Mouse (Mus musculus) midbrain, embryonic 10.5 days (tissue): ENCODE measurements around the gene Znrf4. TPM values are rescaled to one million over a fixed set of nuclear protein-coding genes. Genes with fewer than 3 reads are reported as not detected.

Source experiments
- DNase-seq: peaks from one replicate; pipeline ENCODE4 v3.0.0-alpha.2; 2017; ENCODE audit warnings: low spot score
- H3K27ac ChIP-seq: fragments of 300-500 bp; sonication (generic); replicated peaks from 2 replicates; pipeline ENCODE4 v1.5.1; 2016; ENCODE audit warnings: mild to moderate bottlenecking
- H3K27me3 ChIP-seq: fragments of 300-500 bp; sonication (generic); 2 replicates; pipeline ENCODE4 v1.6.1; 2016; ENCODE audit warnings: low read depth, mild to moderate bottlenecking; ENCODE audit not compliant: poor library complexity, severe bottlenecking
- H3K36me3 ChIP-seq: fragments of 300-500 bp; sonication (generic); 2 replicates; pipeline ENCODE4 v1.6.1; 2016; ENCODE audit warnings: mild to moderate bottlenecking, moderate library complexity
- H3K4me1 ChIP-seq: fragments of 300-500 bp; sonication (generic); 2 replicates; pipeline ENCODE4 v1.6.1; 2016
- H3K4me3 ChIP-seq: fragments of 300-500 bp; sonication (generic); 2 replicates; pipeline ENCODE4 v1.5.1; 2016; ENCODE audit warnings: mild to moderate bottlenecking, moderate library complexity
- H3K9me3 ChIP-seq: fragments of 300-500 bp; sonication (generic); replicated peaks from 2 replicates; pipeline ENCODE4 v1.6.1; 2016; ENCODE audit warnings: mild to moderate bottlenecking
- whole genome bisulfite sequencing: fragments of 180-500 bp; shearing (Covaris S2); methylation state at CpG from one replicate; pipeline ENCODE4 v1.1.7; 2016; 5-methylcytosine and 5-hydroxymethylcytosine counted together
- polyA plus RNA-seq: library from polyadenylated mRNA; unstranded; fragments of >200 nt; fragmentation: Nextera tagmentation; extraction: Ambion mirVana; gene quantifications from 2 replicates; pipeline ENCODE4 v1.2.1, GENCODE M21; 2016

Gene Znrf4
- polyA plus RNA-seq, 1 experiment from 2014 or later = not detected

DNA sequence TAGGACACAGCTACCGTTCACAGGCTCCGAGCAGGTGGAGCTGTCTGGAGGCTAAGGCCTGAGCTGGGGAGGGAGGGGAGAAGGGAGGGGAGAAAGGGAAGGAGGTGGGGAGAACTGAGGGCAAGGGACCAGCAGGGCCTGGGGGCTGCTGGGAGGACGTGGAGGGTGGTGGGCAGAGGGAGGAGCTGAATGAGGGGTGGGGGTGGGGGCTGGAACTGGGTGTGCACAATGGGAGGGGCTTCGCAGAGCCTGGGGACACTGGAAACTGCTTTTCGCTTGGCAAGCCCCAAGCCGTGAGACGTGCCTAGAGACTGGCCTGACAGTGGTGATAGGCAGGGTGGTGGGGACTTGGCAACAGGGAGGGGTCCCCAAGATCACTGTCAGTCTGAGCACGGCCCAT is 43.0 kb downstream of the Znrf4 start:
- Histone ChIP-seq H3K36me3 (peaks cover 32% of the 10 kb centered on the region), H3K9me3 (peaks cover 6% of the 10 kb centered on the region; the same call in 1 of the 2 replicates), H3K4me1 (peaks cover 92% of the 10 kb centered on the region), H3K27ac (0 out of 2 replicates have a peak overlapping the region, but pooled peaks have one; percentile 52), H3K27me3 (peaks cover 43% of the 10 kb centered on the region), H3K4me3 (peak overlapping the region; percentile 42; the same call in 1 of the 2 replicates)
- DNase-seq = no peak
- 36% methylated on average over 8 of the region's 8 CpGs for WGBS

DNA sequence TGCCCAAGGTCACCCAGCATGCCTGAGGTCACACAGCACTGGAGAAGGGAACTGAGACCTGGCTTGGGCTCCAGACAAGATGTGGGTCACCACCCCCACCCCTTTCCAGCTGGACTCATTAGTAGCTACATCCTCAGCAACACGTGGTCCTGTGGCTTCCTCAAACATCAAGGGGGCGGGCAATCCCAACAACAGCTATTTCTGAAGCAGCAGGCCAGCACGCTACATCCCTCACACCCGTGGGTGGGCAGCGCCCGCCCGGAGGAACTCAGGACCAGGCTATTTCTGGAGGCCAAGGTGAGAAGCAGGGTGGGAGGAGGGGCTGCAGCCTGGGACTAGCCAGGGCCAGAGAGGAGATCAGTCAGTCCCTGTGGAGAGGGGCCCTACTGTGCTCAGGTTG is 43.4 kb downstream of the Znrf4 start:
- H3K36me3 ChIP-seq = peaks cover 32% of the 10 kb centered on the region
- whole genome bisulfite sequencing = 72% methylated on average over 7 of the region's 7 CpGs
- 0 out of 2 replicates have a peak overlapping the region, but pooled peaks have one; percentile 52 for H3K27ac ChIP-seq
- peaks cover 6% of the 10 kb centered on the region; the same call in 1 of the 2 replicates for H3K9me3 ChIP-seq
- H3K4me3 ChIP-seq = no peak overlapping the region
- peaks cover 92% of the 10 kb centered on the region for H3K4me1 ChIP-seq
- no peak for DNase-seq
- peaks cover 39% of the 10 kb centered on the region for H3K27me3 ChIP-seq

DNA sequence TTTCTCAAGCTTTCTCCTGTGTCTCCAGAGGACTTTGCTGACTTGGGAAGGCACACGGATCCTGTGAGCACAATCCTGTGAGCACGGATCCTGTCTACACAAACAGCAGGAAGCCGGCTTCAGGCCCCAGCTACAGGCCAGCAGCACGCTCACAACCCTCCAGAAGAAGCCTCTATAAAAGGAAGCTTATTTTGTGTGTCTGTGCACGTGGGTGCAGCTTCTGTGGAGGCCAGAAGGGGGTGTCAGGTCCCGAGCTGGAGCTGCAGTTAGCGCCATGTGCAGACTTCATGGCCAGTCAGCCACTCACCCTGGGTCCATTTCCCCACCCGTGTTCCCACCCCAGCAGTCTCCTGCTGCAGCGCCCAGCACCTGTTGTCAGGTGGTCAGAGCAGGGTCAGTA is 43.9 kb downstream of the Znrf4 start:
- WGBS = 90% methylated on average over 9 of the region's 9 CpGs
- DNase-seq = no peak
- H3K27ac ChIP-seq = 0 out of 2 replicates have a peak overlapping the region, but pooled peaks have one; percentile 71
- H3K4me1 ChIP-seq = peaks cover 92% of the 10 kb centered on the region
- peaks cover 32% of the 10 kb centered on the region for H3K36me3 ChIP-seq
- 0 out of 2 replicates have a peak overlapping the region, but pooled peaks have one; percentile 26 for H3K4me3 ChIP-seq
- H3K27me3 ChIP-seq = peaks cover 34% of the 10 kb centered on the region
- peaks cover 6% of the 10 kb centered on the region; the same call in 1 of the 2 replicates for H3K9me3 ChIP-seq

DNA sequence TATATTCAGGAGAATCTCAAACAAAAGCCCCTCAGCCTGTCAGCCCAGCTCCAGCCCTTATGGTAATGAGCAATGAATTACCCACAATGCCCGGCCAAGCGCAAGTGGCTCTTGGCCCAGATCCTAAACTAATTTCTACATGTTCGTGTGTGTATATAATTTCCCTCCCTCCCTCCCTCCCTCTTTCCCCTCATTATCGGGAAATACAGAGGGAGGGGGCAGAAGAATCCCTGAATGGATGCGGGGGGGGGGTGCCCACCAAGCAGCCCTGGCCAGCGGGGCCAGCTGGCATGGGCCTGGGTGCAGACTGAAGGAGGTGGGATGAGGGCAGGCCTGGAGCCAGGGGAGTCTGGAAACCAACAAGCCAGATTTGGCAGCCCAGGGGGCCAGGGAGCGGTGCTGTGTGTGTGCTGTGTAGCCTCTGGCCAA is 44.8 kb downstream of the Znrf4 start:
- Histone ChIP-seq H3K9me3 (peaks cover 6% of the 10 kb centered on the region; the same call in 1 of the 2 replicates), H3K27me3 (peaks cover 25% of the 10 kb centered on the region), H3K27ac (peak overlapping the region; percentile 71), H3K36me3 (peaks cover 32% of the 10 kb centered on the region), H3K4me1 (peaks cover 92% of the 10 kb centered on the region), H3K4me3 (peak overlapping the region; percentile 26; the same call in 1 of the 2 replicates)
- DNase-seq = no peak
- WGBS = 87% methylated on average over 7 of the region's 7 CpGs

DNA sequence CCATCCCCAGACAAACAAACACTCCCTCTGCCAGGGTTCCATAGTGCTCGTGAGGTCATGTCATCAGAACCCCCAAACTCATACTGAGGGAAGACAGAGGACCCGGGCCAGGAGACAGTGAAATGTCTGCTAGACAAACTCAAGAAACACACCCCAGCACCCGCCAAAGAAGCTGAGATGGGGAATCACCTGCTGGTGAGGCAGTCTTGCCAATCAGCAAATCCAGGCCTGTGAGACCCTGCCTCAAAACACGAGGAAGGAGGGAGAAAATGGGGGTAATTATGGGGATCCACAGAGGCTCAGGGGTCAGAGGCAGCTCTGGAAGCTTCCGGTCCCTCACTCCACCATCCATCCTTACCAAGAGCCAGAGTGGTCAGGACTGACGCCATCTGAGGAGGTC is 45.5 kb downstream of the Znrf4 start:
- H3K27me3 ChIP-seq = peaks cover 18% of the 10 kb centered on the region
- DNase-seq = no peak
- H3K4me3 ChIP-seq = no peak overlapping the region
- 83% methylated on average over 6 of the region's 6 CpGs for WGBS
- peak overlapping the region; percentile 71 for H3K27ac ChIP-seq
- peaks cover 6% of the 10 kb centered on the region; the same call in 1 of the 2 replicates for H3K9me3 ChIP-seq
- peaks cover 92% of the 10 kb centered on the region for H3K4me1 ChIP-seq
- peaks cover 32% of the 10 kb centered on the region for H3K36me3 ChIP-seq

DNA sequence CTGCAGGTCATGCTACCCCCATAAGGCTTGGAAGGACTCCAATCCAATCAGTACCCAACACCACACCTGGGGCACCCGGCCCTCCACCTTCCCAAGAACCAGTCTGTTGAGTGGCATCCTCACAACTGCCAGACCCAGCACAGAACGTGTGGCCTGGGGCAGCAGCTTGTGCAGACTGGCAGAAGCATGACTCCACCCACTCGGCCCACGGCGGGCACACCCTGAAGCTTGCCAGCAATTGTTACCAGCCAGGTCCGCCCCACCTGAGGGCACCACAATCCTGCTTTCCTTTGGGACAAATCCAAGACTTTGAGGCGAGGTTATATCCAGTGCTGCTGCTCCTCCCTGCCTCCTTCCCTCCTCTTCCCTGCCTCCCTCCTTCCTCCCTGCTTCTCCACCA is 47.4 kb downstream of the Znrf4 start:
- H3K36me3 ChIP-seq = peaks cover 37% of the 10 kb centered on the region
- no peaks in the 10 kb centered on the region for H3K27me3 ChIP-seq
- H3K4me3 ChIP-seq = no peak overlapping the region
- peaks cover 6% of the 10 kb centered on the region; the same call in 1 of the 2 replicates for H3K9me3 ChIP-seq
- DNase-seq = no peak
- WGBS = 93% methylated on average over 7 of the region's 7 CpGs
- H3K4me1 ChIP-seq = peaks cover 92% of the 10 kb centered on the region
- no peak overlapping the region for H3K27ac ChIP-seq

DNA sequence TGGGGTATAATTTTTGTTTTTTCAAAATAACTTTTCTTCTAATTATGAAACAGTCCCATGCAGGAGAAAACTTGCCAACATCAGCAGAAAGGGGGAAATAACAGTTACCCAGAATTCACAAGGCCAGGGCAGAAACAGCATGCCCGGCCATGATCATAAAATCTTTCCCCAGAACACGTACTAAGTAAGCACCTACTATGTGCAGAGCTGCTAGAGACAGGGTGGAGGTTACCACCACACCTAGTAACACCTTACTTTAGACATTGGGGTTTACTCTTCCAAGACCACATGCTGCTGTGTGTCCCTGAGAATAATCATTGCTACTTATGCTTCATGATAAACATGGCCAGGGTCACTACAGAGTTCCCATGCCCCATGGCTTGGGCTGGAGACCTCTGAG is 47.9 kb downstream of the Znrf4 start:
- no peak overlapping the region for H3K27ac ChIP-seq
- 89% methylated on average over 2 of the region's 2 CpGs for WGBS
- DNase-seq = no peak
- H3K27me3 ChIP-seq = no peaks in the 10 kb centered on the region
- peaks cover 6% of the 10 kb centered on the region; the same call in 1 of the 2 replicates for H3K9me3 ChIP-seq
- peaks cover 92% of the 10 kb centered on the region for H3K4me1 ChIP-seq
- H3K36me3 ChIP-seq = peaks cover 35% of the 10 kb centered on the region
- H3K4me3 ChIP-seq = no peak overlapping the region

DNA sequence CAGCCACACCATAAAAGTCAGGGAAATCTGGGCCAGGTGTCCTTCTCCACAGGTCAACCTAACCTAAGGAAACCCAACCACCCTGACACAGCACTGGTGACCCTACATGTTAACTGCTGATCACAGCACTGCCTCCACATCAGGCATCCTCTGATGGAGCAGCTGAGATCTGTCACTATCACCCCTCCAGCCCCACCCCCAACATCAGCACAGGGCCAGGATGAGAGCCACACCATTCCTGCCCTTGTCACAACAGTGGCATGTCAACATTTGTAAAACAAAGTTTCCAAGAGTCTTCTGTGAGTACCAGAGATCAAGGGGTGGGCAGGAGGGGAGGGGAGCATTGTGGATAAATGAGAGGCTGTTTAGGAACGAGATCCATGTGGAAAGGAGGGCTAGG is 48.7 kb downstream of the Znrf4 start:
- peaks cover under 1% of the 10 kb centered on the region; the same call in 1 of the 2 replicates for H3K9me3 ChIP-seq
- H3K27me3 ChIP-seq = no peaks in the 10 kb centered on the region
- peak overlapping the region; percentile 93 for H3K27ac ChIP-seq
- 54% methylated on average over 1 of the region's 1 CpGs for WGBS
- H3K4me3 ChIP-seq = peak overlapping the region; percentile 75
- H3K36me3 ChIP-seq = peaks cover 31% of the 10 kb centered on the region
- H3K4me1 ChIP-seq = peaks cover 92% of the 10 kb centered on the region
- no peak for DNase-seq

DNA sequence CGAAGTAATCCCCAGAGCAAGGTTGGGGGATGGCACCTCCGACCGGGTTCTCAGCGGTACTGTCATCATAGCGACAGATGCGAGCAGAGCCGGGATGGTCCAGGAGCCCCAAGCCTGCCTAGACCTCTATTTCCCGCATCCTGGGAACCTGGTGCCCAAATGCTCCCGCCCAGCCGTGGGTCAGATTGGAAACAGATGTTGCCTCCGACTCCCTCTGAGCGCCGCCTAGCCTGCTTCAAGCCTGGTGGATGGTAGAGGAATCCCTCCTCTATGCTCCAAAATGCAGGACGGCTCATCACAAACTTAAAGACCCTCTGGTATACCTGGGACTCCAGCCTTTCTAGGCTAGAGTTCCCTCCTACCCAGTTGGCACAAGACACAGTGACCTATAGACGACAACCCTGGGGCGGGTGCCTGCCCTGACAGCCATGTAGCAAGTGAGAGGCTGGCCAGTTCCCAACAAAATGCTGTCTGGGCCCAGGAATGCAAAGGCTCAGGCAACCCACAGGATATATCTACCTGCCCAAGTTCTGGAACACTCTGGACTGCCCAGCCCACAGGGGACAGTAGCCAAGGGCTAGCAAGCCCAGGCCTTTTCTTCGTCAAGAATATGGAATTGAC is 49.3 kb downstream of the Znrf4 start:
- Histone ChIP-seq H3K4me3 (peak overlapping the region; percentile 75), H3K36me3 (peaks cover 31% of the 10 kb centered on the region), H3K27ac (peak overlapping the region; percentile 93), H3K27me3 (no peaks in the 10 kb centered on the region), H3K9me3 (no peaks in the 10 kb centered on the region), H3K4me1 (peaks cover 92% of the 10 kb centered on the region)
- WGBS = 3% methylated on average over 17 of the region's 17 CpGs
- DNase-seq = no peak

DNA sequence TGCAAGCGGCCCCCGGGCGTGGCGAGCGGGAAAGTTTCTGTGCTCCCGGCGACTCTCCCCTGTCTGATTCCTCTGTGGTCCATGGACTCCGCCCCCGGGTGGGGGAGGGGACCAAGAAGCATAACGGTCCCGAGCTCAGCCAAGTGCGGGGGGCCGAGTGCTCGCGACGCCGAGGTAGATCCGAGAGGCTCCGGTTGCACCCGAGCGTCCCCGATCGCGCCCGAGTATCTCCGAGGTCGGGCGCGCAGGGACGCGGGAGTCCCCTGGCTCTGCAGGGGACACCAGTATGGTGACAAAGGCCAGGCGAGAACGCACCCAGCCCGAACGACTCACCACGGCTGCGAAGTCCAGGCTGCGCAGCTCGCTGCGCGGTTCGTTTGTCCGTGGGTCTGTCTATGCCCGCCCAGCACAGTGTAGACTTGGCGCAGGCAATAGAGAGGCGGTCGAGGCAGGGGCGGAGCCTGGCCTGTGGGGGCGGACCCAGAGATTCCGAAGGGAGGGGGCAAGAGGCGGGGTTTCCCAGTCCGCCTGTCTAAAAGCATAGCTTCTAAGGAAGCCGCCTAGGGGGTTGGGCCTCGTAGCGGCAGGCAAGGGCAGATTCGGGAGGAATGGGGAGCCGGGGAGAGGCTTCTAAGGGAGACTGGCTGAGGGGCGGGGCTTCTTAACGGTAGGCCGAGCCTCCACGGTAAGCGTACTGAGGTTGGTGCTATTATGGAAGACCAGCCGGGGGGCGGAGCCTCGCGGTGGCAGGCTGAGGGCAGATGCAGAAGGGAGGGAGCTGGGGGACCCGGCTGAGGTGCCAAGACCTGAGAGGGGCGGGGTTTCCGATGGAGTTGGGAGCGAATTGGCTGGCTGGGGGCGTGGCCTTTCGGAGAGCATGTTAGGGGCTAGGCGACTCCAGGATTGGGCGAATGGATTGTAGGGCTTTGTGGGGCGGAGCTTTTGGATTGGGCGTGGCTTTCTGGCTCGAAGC is 50.2 kb downstream of the Znrf4 start:
- WGBS = under 1% methylated on average over 77 of the region's 77 CpGs
- Histone ChIP-seq H3K9me3 (no peaks in the 10 kb centered on the region), H3K27me3 (no peaks in the 10 kb centered on the region), H3K36me3 (peaks cover 39% of the 10 kb centered on the region), H3K27ac (peak overlapping the region; percentile 93), H3K4me3 (peak overlapping the region; percentile 75), H3K4me1 (peaks cover 83% of the 10 kb centered on the region)
- DNase-seq = peak; percentile 100
